Mouse (Mus musculus) intestine, embryonic 14.5 days (tissue): ENCODE results near the gene Gtf2a2. TPM values are rescaled to one million over a fixed set of nuclear protein-coding genes. Genes with fewer than 3 reads are reported as not detected.

Experiments
- ATAC-seq: fragments of 200-750 bp; cut with Nextera tagmentation; replicated peaks from 2 replicates; pipeline ENCODE4 v1.8.0; 2017; ENCODE audit warnings: low read depth, moderate number of reproducible peaks, moderate TSS enrichment, moderate library complexity; ENCODE audit not compliant: low FRiP score, low TSS enrichment
- DNase-seq: peaks from one replicate; pipeline ENCODE4 v3.0.0-alpha.2; 2018; ENCODE audit warnings: low spot score
- H3K27ac ChIP-seq: fragments of 300-500 bp; sonication (generic); 2 replicates; pipeline ENCODE4 v1.5.1; 2014; ENCODE audit warnings: low read depth, mild to moderate bottlenecking, control low read depth
- H3K27me3 ChIP-seq: fragments of 300-500 bp; sonication (generic); replicated peaks from 2 replicates; pipeline ENCODE4 v1.6.1; 2014; ENCODE audit warnings: low read length, control low read depth; ENCODE audit not compliant: control insufficient read depth, insufficient read depth
- H3K36me3 ChIP-seq: fragments of 300-500 bp; sonication (generic); 2 replicates; pipeline ENCODE4 v1.6.1; 2014; ENCODE audit warnings: low read length, control low read depth; ENCODE audit not compliant: control insufficient read depth, insufficient read depth
- H3K4me1 ChIP-seq: fragments of 300-500 bp; sonication (generic); replicated peaks from 2 replicates; pipeline ENCODE4 v1.6.1; 2014; ENCODE audit warnings: low read length, control low read depth, mixed read lengths; ENCODE audit not compliant: control insufficient read depth, insufficient read depth
- H3K4me2 ChIP-seq: fragments of 300-500 bp; sonication (generic); 2 replicates; pipeline ENCODE4 v1.6.1; 2014; ENCODE audit warnings: low read length
- H3K4me3 ChIP-seq: fragments of 300-500 bp; sonication (generic); 2 replicates; pipeline ENCODE4 v1.5.1; 2014; ENCODE audit warnings: low read depth, low read length, control low read depth, mixed read lengths
- H3K9ac ChIP-seq: fragments of 300-500 bp; sonication (generic); 2 replicates; pipeline ENCODE4 v1.6.1; 2014; ENCODE audit warnings: mild to moderate bottlenecking, low read length
- H3K9me3 ChIP-seq: fragments of 300-500 bp; sonication (generic); 2 replicates; pipeline ENCODE4 v1.6.1; 2016; ENCODE audit warnings: low read length, control low read depth; ENCODE audit not compliant: control insufficient read depth
- WGBS: fragments of 180-500 bp; shearing (Covaris S2); extraction: QIAGEN DNeasy Blood & Tissue Kit; methylation state at CpG from one replicate; pipeline ENCODE4 v1.1.7; 2014; 5-methylcytosine and 5-hydroxymethylcytosine counted together
- polyA plus RNA-seq: library from polyadenylated mRNA; unstranded; fragments of >200 nt; fragmentation: Nextera tagmentation; extraction: Ambion mirVana; gene quantifications from 2 replicates; pipeline ENCODE4 v1.2.1, GENCODE M21; 2014

Gene Gtf2a2
- polyA plus RNA-seq, 1 experiment from 2014 or later = 195 TPM

GRCm38 (mm10) chr9:70025365-70026012 lies 13.1 kb downstream of the Gtf2a2 start:
- H3K4me3 ChIP-seq = no peak overlapping the region
- ATAC-seq (no peak), DNase-seq (no peak)
- H3K36me3 ChIP-seq = peaks cover 20% of the 10 kb centered on the region
- 97% methylated on average over 2 of the region's 2 CpGs for WGBS
- no peaks in the 10 kb centered on the region for H3K9me3 ChIP-seq
- no peaks in the 10 kb centered on the region for H3K27me3 ChIP-seq
- H3K4me2 ChIP-seq = no peak overlapping the region
- H3K9ac ChIP-seq = no peak overlapping the region
- no peaks in the 10 kb centered on the region for H3K4me1 ChIP-seq
- no peak overlapping the region for H3K27ac ChIP-seq

GRCm38 (mm10) chr9:70032167-70032566 lies 19.8 kb downstream of the Gtf2a2 start:
- DNase-seq = no peak
- WGBS = 93% methylated on average over 1 of the region's 1 CpGs

GRCm38 (mm10) chr9:70033056-70033455 lies 20.7 kb downstream of the Gtf2a2 start:
- no peak overlapping the region for H3K27ac ChIP-seq
- DNase-seq = no peak

More at GRCm38 (mm10) chr9:70032167-70032566, 19.8 kb downstream of the Gtf2a2 start:
- ATAC-seq = no peak
- Histone ChIP-seq H3K4me2 (no peak overlapping the region), H3K4me3 (no peak overlapping the region), H3K9ac (no peak overlapping the region), H3K27ac (no peak overlapping the region), H3K4me1 (no peaks in the 10 kb centered on the region), H3K9me3 (no peaks in the 10 kb centered on the region), H3K27me3 (no peaks in the 10 kb centered on the region), H3K36me3 (no peaks in the 10 kb centered on the region)

GRCm38 (mm10) chr9:70034702-70035101 lies 22.4 kb downstream of the Gtf2a2 start:
- WGBS = 85% methylated on average over 7 of the region's 7 CpGs

More at GRCm38 (mm10) chr9:70033056-70033455, 20.7 kb downstream of the Gtf2a2 start:
- ATAC-seq = no peak
- Histone ChIP-seq H3K36me3 (no peaks in the 10 kb centered on the region), H3K4me1 (no peaks in the 10 kb centered on the region), H3K4me3 (no peak overlapping the region), H3K9ac (no peak overlapping the region), H3K4me2 (no peak overlapping the region), H3K27me3 (no peaks in the 10 kb centered on the region), H3K9me3 (no peaks in the 10 kb centered on the region)
- WGBS = 57% methylated on average over 9 of the region's 9 CpGs

GRCm38 (mm10) chr9:70036646-70037045 lies 24.3 kb downstream of the Gtf2a2 start:
- no peak overlapping the region for H3K9ac ChIP-seq
- H3K4me2 ChIP-seq = no peak overlapping the region
- 60% methylated on average over 4 of the region's 4 CpGs for WGBS
- ATAC-seq = no peak
- H3K36me3 ChIP-seq = no peaks in the 10 kb centered on the region
- H3K27ac ChIP-seq = no peak overlapping the region
- H3K27me3 ChIP-seq = no peaks in the 10 kb centered on the region
- no peaks in the 10 kb centered on the region for H3K4me1 ChIP-seq
- no peak overlapping the region for H3K4me3 ChIP-seq
- DNase-seq = no peak
- H3K9me3 ChIP-seq = no peaks in the 10 kb centered on the region

More at GRCm38 (mm10) chr9:70034702-70035101, 22.4 kb downstream of the Gtf2a2 start:
- Histone ChIP-seq H3K9me3 (no peaks in the 10 kb centered on the region), H3K36me3 (no peaks in the 10 kb centered on the region), H3K27me3 (no peaks in the 10 kb centered on the region), H3K9ac (no peak overlapping the region), H3K4me3 (no peak overlapping the region), H3K4me2 (no peak overlapping the region), H3K4me1 (no peaks in the 10 kb centered on the region), H3K27ac (no peak overlapping the region)
- DNase-seq (no peak), ATAC-seq (no peak)

GRCm38 (mm10) chr9:70037988-70038387 lies 25.6 kb downstream of the Gtf2a2 start, which contains the start of gene Gcnt3:
Gcnt3 (minus strand) TSS chr9:70038088.
- Histone ChIP-seq H3K9me3 (no peaks in the 10 kb centered on the region), H3K36me3 (no peaks in the 10 kb centered on the region), H3K4me2 (no peak within 1 kb of the TSS), H3K4me1 (no peaks in the 10 kb centered on the region), H3K27me3 (no peaks in the 10 kb centered on the region), H3K27ac (no peak within 1 kb of the TSS), H3K9ac (no peak within 1 kb of the TSS), H3K4me3 (no peak within 1 kb of the TSS)
- 77% methylated on average over 7 of the region's 7 CpGs for WGBS
- DNase-seq (no peak), ATAC-seq (no peak)

- 69% methylated on average over 6 of the region's 6 CpGs for WGBS
- Histone ChIP-seq H3K9ac (no peak overlapping the region), H3K4me3 (no peak overlapping the region), H3K4me1 (0 out of 2 replicates have a peak, but pooled peaks cover 2% of the 10 kb centered on the region), H3K27me3 (no peaks in the 10 kb centered on the region), H3K27ac (no peak overlapping the region), H3K9me3 (no peaks in the 10 kb centered on the region), H3K36me3 (no peaks in the 10 kb centered on the region), H3K4me2 (no peak overlapping the region)
- DNase-seq (no peak), ATAC-seq (no peak; the same call in 1 of the 2 replicates)
These were observed 27.4 kb downstream of the Gtf2a2 start for GRCm38 (mm10) chr9:70039597-70040385.

GRCm38 (mm10) chr9:70040570-70040969 lies 28.2 kb downstream of the Gtf2a2 start:
- no peak for ATAC-seq
- Histone ChIP-seq H3K27ac (no peak overlapping the region), H3K9ac (no peak overlapping the region), H3K36me3 (no peaks in the 10 kb centered on the region), H3K4me2 (no peak overlapping the region), H3K9me3 (no peaks in the 10 kb centered on the region), H3K4me3 (no peak overlapping the region), H3K27me3 (no peaks in the 10 kb centered on the region), H3K4me1 (0 out of 2 replicates have a peak, but pooled peaks cover 4% of the 10 kb centered on the region)
- DNase-seq = no peak
- 84% methylated on average over 11 of the region's 11 CpGs for WGBS
